Mouse (Mus musculus) hindbrain, embryonic 16.5 days (tissue): Measurements from ENCODE around the gene Mlxipl. TPM values are rescaled to one million over a fixed set of nuclear protein-coding genes. Genes with fewer than 3 reads are reported as not detected.
"Not testable (repeated sequence)": the region's sequence is repeated elsewhere in the genome, so short reads cannot be mapped to it uniquely, and the experiment has no call there.

ENCODE experiments used
- ATAC-seq: fragments of 200-750 bp; cut with Nextera tagmentation; 2 replicates; pipeline ENCODE4 v1.8.0; 2017; ENCODE audit warnings: moderate TSS enrichment, moderate library complexity
- H3K27ac ChIP-seq: fragments of 300-500 bp; sonication (generic); 2 replicates; pipeline ENCODE4 v1.5.1; 2014; ENCODE audit warnings: low read depth, mild to moderate bottlenecking, control low read depth, low read length, moderate library complexity
- H3K27me3 ChIP-seq: fragments of 300-500 bp; sonication (generic); replicated peaks from 2 replicates; pipeline ENCODE4 v1.6.1; 2014; ENCODE audit warnings: low read length; ENCODE audit not compliant: control insufficient read depth, insufficient read depth
- H3K36me3 ChIP-seq: fragments of 300-500 bp; sonication (generic); 2 replicates; pipeline ENCODE4 v1.6.1; 2014; ENCODE audit warnings: mild to moderate bottlenecking, low read length, moderate library complexity, mixed read lengths; ENCODE audit not compliant: control insufficient read depth, insufficient read depth
- H3K4me1 ChIP-seq: fragments of 300-500 bp; sonication (generic); 2 replicates; pipeline ENCODE4 v1.6.1; 2014; ENCODE audit warnings: low read depth, low read length; ENCODE audit not compliant: control insufficient read depth, insufficient read depth
- H3K4me2 ChIP-seq: fragments of 300-500 bp; sonication (generic); 2 replicates; pipeline ENCODE4 v1.6.1; 2014; ENCODE audit warnings: mild to moderate bottlenecking, low read length, control low read depth, moderate library complexity
- H3K4me3 ChIP-seq: fragments of 300-500 bp; sonication (generic); 2 replicates; pipeline ENCODE4 v1.5.1; 2014; ENCODE audit warnings: mild to moderate bottlenecking, low read length, control low read depth, moderate library complexity
- H3K9ac ChIP-seq: fragments of 300-500 bp; sonication (generic); 2 replicates; pipeline ENCODE4 v1.6.1; 2014; ENCODE audit warnings: low read depth, mild to moderate bottlenecking, control low read depth, low read length, moderate library complexity
- H3K9me3 ChIP-seq: fragments of 300-500 bp; sonication (generic); 2 replicates; pipeline ENCODE4 v1.6.1; 2014; ENCODE audit warnings: mild to moderate bottlenecking, low read length, moderate library complexity; ENCODE audit not compliant: control insufficient read depth
- WGBS: fragments of 180-500 bp; shearing (Covaris S2); extraction: QIAGEN DNeasy Blood & Tissue Kit; methylation state at CpG from one replicate; pipeline ENCODE4 v1.1.7; 2014; 5-methylcytosine and 5-hydroxymethylcytosine counted together
- polyA plus RNA-seq: library from polyadenylated mRNA; unstranded; fragments of >200 nt; fragmentation: Nextera tagmentation; extraction: Ambion mirVana; gene quantifications from 2 replicates; pipeline ENCODE4 v1.2.1, GENCODE M21; 2015

Gene Mlxipl
- polyA plus RNA-seq, 1 experiment from 2014 or later: 0.84 TPM

DNA sequence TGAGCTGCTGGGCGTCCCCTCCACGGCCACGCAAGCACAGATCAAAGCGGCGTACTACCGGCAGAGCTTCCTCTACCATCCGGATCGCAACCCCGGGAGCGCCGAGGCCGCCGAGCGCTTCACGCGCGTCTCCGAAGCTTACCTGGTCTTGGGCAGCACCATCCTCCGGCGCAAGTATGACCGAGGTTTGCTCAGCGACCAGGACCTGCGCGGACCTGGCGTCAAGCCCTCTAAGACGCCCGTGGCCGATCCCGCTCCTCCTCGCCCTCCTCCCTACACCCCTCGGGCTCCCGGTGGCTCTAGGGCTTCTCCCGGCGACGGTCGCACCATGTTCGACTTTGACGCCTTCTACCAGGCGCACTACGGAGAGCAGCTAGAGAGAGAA is 25.3 kb upstream of the Mlxipl start:
- Histone ChIP-seq H3K9me3 (no peaks in the 10 kb centered on the region), H3K27ac (peak overlapping the region; percentile 80), H3K36me3 (peaks cover 19% of the 10 kb centered on the region), H3K4me1 (peaks cover 18% of the 10 kb centered on the region), H3K9ac (peak overlapping the region; percentile 88), H3K4me3 (peak overlapping the region; percentile 93), H3K27me3 (no peaks in the 10 kb centered on the region), H3K4me2 (peak overlapping the region; percentile 62)
- ATAC-seq: peak; percentile 60; the same call in 1 of the 2 replicates
- WGBS: under 1% methylated on average over 40 of the region's 40 CpGs

DNA sequence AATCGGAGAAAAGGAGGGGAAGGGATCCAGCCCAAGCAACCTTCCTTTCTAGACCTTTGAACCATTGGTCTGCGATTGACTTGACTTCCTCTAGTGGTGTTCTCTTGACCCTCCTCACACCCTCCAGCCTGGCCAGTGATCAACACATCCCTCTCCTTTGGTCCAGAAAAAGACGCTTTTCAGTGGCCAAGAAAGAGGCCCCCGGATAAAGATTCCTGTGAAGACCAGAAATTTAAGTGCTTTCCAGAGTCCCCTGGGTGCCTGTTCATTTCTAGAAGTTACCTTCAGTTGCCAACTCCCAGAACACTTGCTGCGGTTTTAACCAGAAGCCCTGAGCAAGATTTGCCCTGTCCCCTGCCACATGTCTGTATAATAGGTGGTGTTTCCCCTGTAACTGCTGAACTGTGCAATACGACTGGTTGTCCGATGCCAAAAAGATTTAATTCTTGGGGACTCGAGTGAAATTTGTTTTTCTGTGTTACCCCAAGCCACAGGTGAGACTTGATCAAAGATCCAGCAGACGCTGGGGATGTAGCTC is 24.7 kb upstream of the Mlxipl start, which contains the start of gene Bud23:
Gene Bud23, minus strand, starts transcription at position 51 of the 538 bp plus-strand sequence.
- Histone ChIP-seq H3K36me3 (peaks cover 17% of the 10 kb centered on the region), H3K4me2 (peak within 1 kb of the TSS; percentile 79), H3K9ac (peak within 1 kb of the TSS; percentile 88), H3K4me3 (peak within 1 kb of the TSS; percentile 93), H3K27ac (peak within 1 kb of the TSS; percentile 80), H3K4me1 (peaks cover 18% of the 10 kb centered on the region)
- not testable (repeated sequence) for ATAC-seq, H3K9me3 ChIP-seq, H3K27me3 ChIP-seq
- 75% methylated on average over 9 of the region's 9 CpGs for WGBS

- Histone ChIP-seq H3K9me3 (no peaks in the 10 kb centered on the region), H3K9ac (no peak overlapping the region), H3K27ac (no peak overlapping the region), H3K4me2 (no peak overlapping the region; the same call in 1 of the 2 replicates), H3K36me3 (peaks cover 7% of the 10 kb centered on the region), H3K4me3 (no peak overlapping the region), H3K27me3 (no peaks in the 10 kb centered on the region), H3K4me1 (peaks cover 18% of the 10 kb centered on the region)
- WGBS: 89% methylated on average over 2 of the region's 3 CpGs
- ATAC-seq: no peak
Measured at GRCm38 (mm10) chr5:135066008-135066407, 23.7 kb upstream of the Mlxipl start.

DNA sequence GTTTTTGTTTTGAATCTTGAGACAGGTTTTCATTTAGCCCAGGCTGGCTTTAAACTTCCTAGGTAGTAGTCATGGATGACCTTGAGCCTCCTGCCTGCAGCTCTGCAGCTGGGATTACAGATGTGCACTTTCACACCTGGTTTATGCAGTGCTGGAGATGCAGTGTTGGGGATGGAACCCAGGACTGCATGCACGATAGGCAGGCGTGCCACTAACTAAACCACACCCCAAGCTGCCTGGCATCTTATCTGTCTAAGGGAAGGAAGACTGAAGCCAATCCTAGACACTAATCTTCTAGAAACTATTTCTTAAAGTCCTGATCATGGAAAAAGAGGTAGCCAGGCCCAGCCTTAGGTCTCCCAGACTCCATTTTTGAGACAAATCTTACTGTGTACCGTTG is 19.2 kb upstream of the Mlxipl start:
- ATAC-seq: no peak
- Histone ChIP-seq H3K4me1 (peaks cover 7% of the 10 kb centered on the region), H3K4me3 (no peak overlapping the region), H3K9ac (no peak overlapping the region), H3K27ac (no peak overlapping the region), H3K27me3 (no peaks in the 10 kb centered on the region), H3K9me3 (no peaks in the 10 kb centered on the region), H3K4me2 (no peak overlapping the region), H3K36me3 (peaks cover 12% of the 10 kb centered on the region)
- WGBS: 94% methylated on average over 3 of the region's 3 CpGs

DNA sequence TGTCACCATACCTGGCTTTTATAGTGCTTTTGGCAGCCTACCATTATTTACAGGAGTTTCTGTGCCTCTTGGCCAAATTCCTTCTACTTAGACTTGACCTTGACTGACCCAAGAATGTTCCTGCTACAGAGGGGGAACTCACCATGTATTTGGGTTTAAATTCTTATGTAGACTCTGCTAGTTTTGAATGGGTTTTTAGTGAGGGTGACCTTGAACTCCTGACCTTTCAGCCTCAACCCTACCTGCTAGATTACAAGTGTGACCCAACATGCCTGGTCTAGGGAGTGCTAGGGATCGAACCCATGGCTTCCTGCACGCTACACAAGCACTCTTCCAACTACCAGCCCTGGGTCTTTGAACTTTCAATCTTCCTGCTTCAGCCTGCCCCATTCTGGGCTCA is 17.6 kb upstream of the Mlxipl start:
- Histone ChIP-seq H3K9me3 (no peaks in the 10 kb centered on the region), H3K4me3 (no peak overlapping the region), H3K27me3 (no peaks in the 10 kb centered on the region), H3K4me1 (peaks cover 11% of the 10 kb centered on the region), H3K9ac (no peak overlapping the region), H3K27ac (no peak overlapping the region), H3K4me2 (no peak overlapping the region), H3K36me3 (peaks cover 10% of the 10 kb centered on the region)
- WGBS: 95% methylated on average over 2 of the region's 2 CpGs
- no peak for ATAC-seq

GRCm38 (mm10) chr5:135072720-135073119 is 17.0 kb upstream of the Mlxipl start:
- 63% methylated on average over 6 of the region's 6 CpGs for WGBS
- no peak for ATAC-seq
- Histone ChIP-seq H3K4me2 (no peak overlapping the region), H3K9me3 (no peaks in the 10 kb centered on the region), H3K4me1 (peaks cover 11% of the 10 kb centered on the region), H3K27me3 (no peaks in the 10 kb centered on the region), H3K9ac (no peak overlapping the region), H3K4me3 (no peak overlapping the region), H3K36me3 (peaks cover 10% of the 10 kb centered on the region), H3K27ac (no peak overlapping the region)

- no peak overlapping the region for H3K9ac ChIP-seq
- no peaks in the 10 kb centered on the region for H3K27me3 ChIP-seq
- peaks cover 13% of the 10 kb centered on the region for H3K4me1 ChIP-seq
- no peaks in the 10 kb centered on the region for H3K9me3 ChIP-seq
- no peak overlapping the region for H3K27ac ChIP-seq
- ATAC-seq: no peak
- no peak overlapping the region for H3K4me3 ChIP-seq
- 24% methylated on average over 25 of the region's 26 CpGs for WGBS
- H3K4me2 ChIP-seq: no peak overlapping the region
- H3K36me3 ChIP-seq: peaks cover 6% of the 10 kb centered on the region
Measured at GRCm38 (mm10) chr5:135073349-135074150, 16.1 kb upstream of the Mlxipl start.

- Histone ChIP-seq H3K36me3 (peaks cover 6% of the 10 kb centered on the region), H3K27ac (no peak overlapping the region), H3K4me2 (no peak overlapping the region), H3K9ac (no peak overlapping the region), H3K4me3 (no peak overlapping the region), H3K9me3 (no peaks in the 10 kb centered on the region), H3K4me1 (peaks cover 14% of the 10 kb centered on the region), H3K27me3 (no peaks in the 10 kb centered on the region)
- no peak for ATAC-seq
- WGBS: 70% methylated on average over 4 of the region's 4 CpGs
Measured at GRCm38 (mm10) chr5:135075655-135076054, 14.0 kb upstream of the Mlxipl start.

DNA sequence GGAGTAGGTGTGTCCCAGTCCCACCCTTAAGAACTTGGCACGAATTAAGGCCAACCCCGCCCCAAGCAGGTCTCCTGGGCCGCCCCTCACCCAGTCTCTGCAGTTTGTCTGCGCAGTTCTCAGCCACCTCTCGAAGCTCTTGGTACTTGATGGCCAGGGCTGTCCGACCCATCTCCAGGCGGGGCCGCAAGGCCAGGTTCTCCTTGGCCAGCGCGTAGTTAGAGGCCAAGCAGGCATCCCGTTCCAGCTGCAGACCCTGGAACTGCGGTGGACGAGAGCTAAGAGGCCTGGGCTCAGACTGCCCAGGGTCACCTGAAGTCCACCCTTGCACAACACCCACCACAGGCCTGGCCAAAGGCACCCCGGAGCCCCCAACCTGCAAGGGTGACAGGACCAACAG is 13.3 kb upstream of the Mlxipl start:
- Histone ChIP-seq H3K27me3 (no peaks in the 10 kb centered on the region), H3K4me3 (peak overlapping the region; percentile 64), H3K9ac (peak overlapping the region; percentile 27; the same call in 1 of the 2 replicates), H3K9me3 (no peaks in the 10 kb centered on the region), H3K4me1 (peaks cover 14% of the 10 kb centered on the region), H3K27ac (no peak overlapping the region), H3K4me2 (peak overlapping the region; percentile 80), H3K36me3 (peaks cover 6% of the 10 kb centered on the region)
- 87% methylated on average over 14 of the region's 14 CpGs for WGBS
- ATAC-seq: no peak
